Mouse (Mus musculus): ENCODE results near the gene Serpina12.

Serpina12 gene

GRCm38 (mm10) chr12:104004689-104005088 is 39.6 kb downstream of the Serpina12 start:
- no peak for DNase-seq (ENCODE audit: low spot score in 2 of 2)

GRCm38 (mm10) chr12:104003238-104003612 is 41.0 kb downstream of the Serpina12 start:
- DNase-seq (ENCODE audit: low spot score in 2 of 2) = no peak

GRCm38 (mm10) chr12:104002569-104003237 is 41.5 kb downstream of the Serpina12 start:
- no peak for DNase-seq (ENCODE audit: low spot score in 2 of 2)

GRCm38 (mm10) chr12:104000594-104000993 is 43.6 kb downstream of the Serpina12 start:
- no peak for DNase-seq (ENCODE audit: low spot score in 2 of 2)

GRCm38 (mm10) chr12:103999611-104000010 is 44.6 kb downstream of the Serpina12 start:
- no peak for DNase-seq (ENCODE audit: low spot score in 2 of 2)

GRCm38 (mm10) chr12:103996513-103996912 is 47.7 kb downstream of the Serpina12 start:
- DNase-seq (ENCODE audit: low spot score in 2 of 2) = no peak

- peak; percentile 61 to 66 for DNase-seq (ENCODE audit: low spot score in 2 of 2)
These were observed 48.8 kb downstream of the Serpina12 start for GRCm38 (mm10) chr12:103995292-103996072.

- peak; percentile 42 to 67 for DNase-seq (ENCODE audit: low spot score in 2 of 2)
These were observed 51.3 kb downstream of the Serpina12 start for GRCm38 (mm10) chr12:103992945-103993344.

GRCm38 (mm10) chr12:103989857-103990256 is 54.4 kb downstream of the Serpina12 start, which contains the start of gene Serpina11:
TSS of gene Serpina11 (minus strand) at chr12:103989957.
- no peak for DNase-seq (ENCODE audit: low spot score in 2 of 2)

- no peak for DNase-seq (ENCODE audit: low spot score in 2 of 2)
These were observed 54.8 kb downstream of the Serpina12 start for GRCm38 (mm10) chr12:103989514-103989767.

GRCm38 (mm10) chr12:103988754-103989513 is 55.3 kb downstream of the Serpina12 start:
- DNase-seq (ENCODE audit: low spot score in 2 of 2) = no peak

GRCm38 (mm10) chr12:103985868-103986267 is 58.4 kb downstream of the Serpina12 start:
- no peak for DNase-seq (ENCODE audit: low spot score in 2 of 2)

- DNase-seq (ENCODE audit: low spot score in 2 of 2) = peak; percentile 27 to 28
These were observed 59.3 kb downstream of the Serpina12 start for GRCm38 (mm10) chr12:103984935-103985334.

GRCm38 (mm10) chr12:103981646-103982360 is 62.4 kb downstream of the Serpina12 start:
- DNase-seq (ENCODE audit: low spot score in 2 of 2) = no peak

All from natural killer cell, adult 2 months (primary cell).